Mouse (Mus musculus): ENCODE measurements around the gene Fasl.

Fasl gene

GRCm38 (mm10) chr1:161756547-161756946, 31.7 kb downstream of the Fasl start:
- DNase-seq (ENCODE audit: low read depth): no peak

GRCm38 (mm10) chr1:161751311-161751710, 37.0 kb downstream of the Fasl start:
- DNase-seq (ENCODE audit: low read depth): peak; percentile 63

- peak; percentile 75 for DNase-seq (ENCODE audit: low read depth)
Observed at GRCm38 (mm10) chr1:161750471-161751041, 37.7 kb downstream of the Fasl start.

GRCm38 (mm10) chr1:161748685-161749084, 39.6 kb downstream of the Fasl start:
- no peak for DNase-seq (ENCODE audit: low read depth)

GRCm38 (mm10) chr1:161748138-161748537, 40.2 kb downstream of the Fasl start:
- DNase-seq (ENCODE audit: low read depth): peak; percentile 93

GRCm38 (mm10) chr1:161746542-161747302, 41.6 kb downstream of the Fasl start:
- DNase-seq (ENCODE audit: low read depth): no peak

GRCm38 (mm10) chr1:161744855-161745254, 43.4 kb downstream of the Fasl start:
- DNase-seq (ENCODE audit: low read depth): no peak

- no peak for DNase-seq (ENCODE audit: low read depth)
Observed at GRCm38 (mm10) chr1:161744209-161744608, 44.1 kb downstream of the Fasl start.

GRCm38 (mm10) chr1:161742481-161743267, 45.6 kb downstream of the Fasl start:
- DNase-seq (ENCODE audit: low read depth): no peak

- peak; percentile 79 for DNase-seq (ENCODE audit: low read depth)
Observed at GRCm38 (mm10) chr1:161736848-161737247, 51.4 kb downstream of the Fasl start.

- peak; percentile 42 for DNase-seq (ENCODE audit: low read depth)
Observed at GRCm38 (mm10) chr1:161736255-161736654, 52.0 kb downstream of the Fasl start.

- DNase-seq (ENCODE audit: low read depth): peak; percentile 73
Observed at GRCm38 (mm10) chr1:161735465-161736046, 52.7 kb downstream of the Fasl start.

- peak; percentile 81 for DNase-seq (ENCODE audit: low read depth)
Observed at GRCm38 (mm10) chr1:161734741-161735211, 53.5 kb downstream of the Fasl start.

GRCm38 (mm10) chr1:161734314-161734713, 54.0 kb downstream of the Fasl start:
- DNase-seq (ENCODE audit: low read depth): no peak

Measured in induced T-regulatory cell, adult 2 months (primary cell).